Mouse (Mus musculus): Measurements from ENCODE around the gene Cbr2. TPM values are rescaled to one million over a fixed set of nuclear protein-coding genes. Genes with fewer than 3 reads are reported as not detected.
A peak's percentile ranks its signal among the peaks of the same experiment; 100 is the strongest.

The Cbr2 gene
- polyA plus RNA-seq, 1 experiment from 2014 or later, result 3.4 TPM

DNA sequence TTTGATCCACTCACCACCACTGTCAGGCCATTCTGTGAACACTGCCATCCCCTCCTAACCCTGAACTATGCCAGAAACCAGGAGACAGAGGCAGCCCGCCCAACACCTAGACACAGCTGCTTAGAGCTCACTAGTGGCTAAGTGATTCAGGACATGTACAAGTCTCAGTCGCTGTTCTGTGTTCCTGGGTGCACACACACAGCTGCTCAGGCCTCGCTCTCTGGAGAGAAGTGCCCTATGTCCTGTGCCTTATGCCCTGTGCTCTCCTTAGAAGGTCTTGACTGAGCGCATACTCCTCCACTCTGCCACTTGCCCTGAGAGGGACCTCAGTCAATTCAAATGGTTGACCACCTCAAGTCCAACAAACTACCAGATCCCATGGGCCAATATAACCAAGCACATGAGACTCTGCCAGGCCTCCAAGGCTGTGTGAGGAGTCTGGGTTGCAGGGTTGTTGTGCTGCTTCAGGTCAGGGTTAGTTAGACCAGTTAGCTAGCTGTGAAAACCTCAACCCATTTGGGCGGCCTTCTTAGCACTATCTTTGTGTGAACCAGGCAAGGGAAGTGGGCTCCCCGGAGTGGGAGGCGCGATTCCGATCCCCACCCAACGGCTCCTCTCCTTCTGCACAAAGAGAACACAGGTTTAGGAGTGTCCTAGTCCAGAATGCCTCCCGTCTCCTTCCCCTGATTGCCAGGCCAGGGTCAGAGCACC, 3.2 kb downstream of the Cbr2 start:
- Histone ChIP-seq H3K27ac (no peak overlapping the region), H3K4me2 (peak overlapping the region; percentile 53), H3K36me3 (0 out of 2 replicates have a peak, but pooled peaks cover 7% of the 10 kb centered on the region), H3K27me3 (peaks cover 4% of the 10 kb centered on the region; the same call in 1 of the 2 replicates), H3K4me3 (replicated peaks) (no peak overlapping the region), H3K9me3 (replicated peaks) (no peaks in the 10 kb centered on the region), H3K9ac (no peak overlapping the region), H3K4me1 (peaks cover 23% of the 10 kb centered on the region)
- no peak for ATAC-seq (replicated peaks; ENCODE audit: low FRiP score)
- 73% methylated on average over 11 of the region's 11 CpGs for WGBS

DNA sequence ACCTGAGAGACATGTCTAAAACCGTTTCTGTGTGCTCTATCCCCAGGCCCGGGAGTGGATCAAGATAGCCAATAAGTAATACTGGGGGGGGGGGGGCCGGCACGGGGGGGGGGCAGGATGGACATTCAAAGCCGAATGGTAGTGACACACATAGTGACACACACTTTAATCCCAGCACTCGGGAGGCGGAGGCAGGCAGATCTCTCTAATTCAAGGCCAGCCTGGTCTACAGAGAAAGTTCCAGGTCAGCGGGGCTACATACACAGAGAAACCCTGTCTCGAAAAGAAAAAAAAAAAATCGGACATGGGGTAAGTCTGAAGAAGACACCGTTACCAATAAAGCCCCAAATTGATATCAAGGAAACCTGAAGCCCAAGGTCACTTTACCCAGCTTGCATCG, 4.3 kb downstream of the Cbr2 start:
- Histone ChIP-seq H3K36me3 (0 out of 2 replicates have a peak, but pooled peaks cover 7% of the 10 kb centered on the region), H3K4me3 (replicated peaks) (no peak overlapping the region), H3K4me2 (peak overlapping the region; percentile 95), H3K9me3 (replicated peaks) (no peaks in the 10 kb centered on the region), H3K27me3 (peaks cover 7% of the 10 kb centered on the region; the same call in 1 of the 2 replicates), H3K27ac (no peak overlapping the region), H3K9ac (no peak overlapping the region), H3K4me1 (peaks cover 22% of the 10 kb centered on the region)
- WGBS, result 57% methylated on average over 12 of the region's 12 CpGs
- no peak for ATAC-seq (replicated peaks; ENCODE audit: low FRiP score)

DNA sequence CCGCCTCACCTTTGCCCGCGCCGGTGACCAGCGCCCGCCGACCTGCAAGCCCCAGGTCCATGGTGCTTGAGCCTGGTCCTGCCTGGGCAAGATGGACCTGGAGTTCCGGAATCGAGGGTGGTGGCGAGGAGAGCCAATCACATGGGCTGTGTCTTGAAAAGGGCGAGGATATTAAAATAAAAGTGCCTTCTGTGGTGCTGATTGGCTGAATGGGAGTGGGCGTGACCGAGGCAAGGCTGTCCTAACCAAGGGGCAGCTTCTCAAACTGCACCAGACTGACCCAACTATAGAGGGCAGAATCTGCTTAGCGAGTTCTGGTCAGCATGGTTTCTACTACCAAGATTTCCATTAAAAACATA, 4.8 kb downstream of the Cbr2 start, which contains the start of gene Dcxr:
Gene Dcxr (minus strand): TSS at position 113 of the 359 bp plus-strand sequence.
- Histone ChIP-seq H3K9me3 (replicated peaks) (no peaks in the 10 kb centered on the region), H3K4me2 (peak within 1 kb of the TSS; percentile 95), H3K4me3 (replicated peaks) (peak within 1 kb of the TSS; percentile 69), H3K9ac (peak within 1 kb of the TSS; percentile 55), H3K36me3 (0 out of 2 replicates have a peak, but pooled peaks cover 7% of the 10 kb centered on the region), H3K27ac (peak within 1 kb of the TSS; percentile 62), H3K4me1 (peaks cover 24% of the 10 kb centered on the region), H3K27me3 (peaks cover 8% of the 10 kb centered on the region)
- under 1% methylated on average over 14 of the region's 14 CpGs for WGBS
- ATAC-seq (replicated peaks; ENCODE audit: low FRiP score), result peak; percentile 89

DNA sequence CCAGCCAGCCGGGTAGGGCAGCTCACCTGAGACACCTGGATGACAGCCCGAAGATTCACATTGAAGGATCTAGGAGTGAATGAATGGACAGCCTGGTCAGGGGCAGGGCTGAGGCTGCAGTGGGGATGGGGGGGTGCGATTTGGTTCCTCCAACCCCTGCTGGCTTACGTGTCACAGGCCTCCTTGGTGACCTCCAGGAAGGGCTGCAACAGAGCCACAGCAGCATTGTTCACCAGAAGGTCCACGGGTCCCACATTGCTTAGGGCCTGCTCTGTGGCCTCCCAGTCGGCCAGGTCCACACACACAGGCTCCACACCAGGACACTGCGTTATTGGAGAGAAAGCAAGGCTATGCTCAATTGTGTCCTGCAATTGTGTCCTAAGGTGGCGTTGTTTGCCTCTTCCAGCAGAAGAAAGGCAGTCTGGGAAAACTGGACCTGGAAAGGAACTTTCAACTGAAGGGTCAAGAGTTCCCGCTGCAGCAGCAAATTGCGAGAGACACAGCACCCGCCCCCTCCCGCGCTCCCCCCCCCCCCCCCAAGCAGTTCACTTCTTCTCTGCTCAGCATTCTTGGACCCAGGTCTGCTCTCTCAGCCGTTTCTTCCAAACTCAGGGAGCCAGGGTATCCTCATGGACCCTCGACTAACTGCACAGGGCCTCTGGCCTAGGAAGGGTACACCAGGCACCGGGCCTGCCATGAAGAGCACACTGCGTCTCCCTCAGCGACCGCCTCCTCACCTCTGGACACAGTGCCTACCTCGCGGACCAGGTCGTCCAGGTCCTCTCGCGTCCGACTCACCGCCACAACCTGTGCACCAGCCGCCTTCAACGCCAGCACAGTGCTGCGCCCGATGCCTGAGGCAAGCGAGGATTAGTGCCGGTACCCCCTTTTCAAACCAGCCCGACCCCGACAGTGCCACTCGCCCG, 5.4 kb downstream of the Cbr2 start:
- Histone ChIP-seq H3K4me3 (replicated peaks) (peak overlapping the region; percentile 69), H3K9ac (peak overlapping the region; percentile 55), H3K27me3 (peaks cover 10% of the 10 kb centered on the region), H3K4me2 (peak overlapping the region; percentile 95), H3K4me1 (peaks cover 29% of the 10 kb centered on the region), H3K36me3 (0 out of 2 replicates have a peak, but pooled peaks cover 7% of the 10 kb centered on the region), H3K9me3 (replicated peaks) (no peaks in the 10 kb centered on the region), H3K27ac (peak overlapping the region; percentile 62)
- ATAC-seq (replicated peaks; ENCODE audit: low FRiP score), result peak; percentile 32
- 19% methylated on average over 36 of the region's 36 CpGs for WGBS

DNA sequence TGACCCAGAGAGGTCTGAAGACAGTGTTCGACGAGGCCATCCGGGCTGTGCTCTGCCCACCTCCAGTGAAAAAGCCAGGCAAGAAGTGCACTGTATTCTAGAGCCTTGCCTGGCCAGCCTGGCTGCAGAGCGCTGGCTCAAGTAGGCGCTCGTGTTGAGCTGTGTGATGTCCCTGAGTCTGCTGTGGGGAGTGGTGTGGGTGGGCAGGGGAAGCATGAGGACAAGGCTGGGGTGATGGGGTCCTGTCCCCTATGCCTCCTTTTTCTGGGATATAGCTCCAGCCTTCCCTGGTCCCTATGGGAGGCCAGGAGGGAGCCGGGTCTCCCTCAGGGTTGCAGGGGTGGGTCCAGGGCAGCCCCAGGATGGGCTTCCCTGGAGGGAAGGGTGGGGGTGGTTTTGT, 8.4 kb downstream of the Cbr2 start:
- Histone ChIP-seq H3K9me3 (replicated peaks) (no peaks in the 10 kb centered on the region), H3K4me2 (no peak overlapping the region), H3K27me3 (peaks cover 7% of the 10 kb centered on the region), H3K27ac (no peak overlapping the region), H3K4me3 (replicated peaks) (no peak overlapping the region), H3K4me1 (peaks cover 39% of the 10 kb centered on the region), H3K9ac (no peak overlapping the region), H3K36me3 (peaks cover 21% of the 10 kb centered on the region)
- ATAC-seq (replicated peaks; ENCODE audit: low FRiP score), result no peak
- 87% methylated on average over 7 of the region's 7 CpGs for WGBS

DNA sequence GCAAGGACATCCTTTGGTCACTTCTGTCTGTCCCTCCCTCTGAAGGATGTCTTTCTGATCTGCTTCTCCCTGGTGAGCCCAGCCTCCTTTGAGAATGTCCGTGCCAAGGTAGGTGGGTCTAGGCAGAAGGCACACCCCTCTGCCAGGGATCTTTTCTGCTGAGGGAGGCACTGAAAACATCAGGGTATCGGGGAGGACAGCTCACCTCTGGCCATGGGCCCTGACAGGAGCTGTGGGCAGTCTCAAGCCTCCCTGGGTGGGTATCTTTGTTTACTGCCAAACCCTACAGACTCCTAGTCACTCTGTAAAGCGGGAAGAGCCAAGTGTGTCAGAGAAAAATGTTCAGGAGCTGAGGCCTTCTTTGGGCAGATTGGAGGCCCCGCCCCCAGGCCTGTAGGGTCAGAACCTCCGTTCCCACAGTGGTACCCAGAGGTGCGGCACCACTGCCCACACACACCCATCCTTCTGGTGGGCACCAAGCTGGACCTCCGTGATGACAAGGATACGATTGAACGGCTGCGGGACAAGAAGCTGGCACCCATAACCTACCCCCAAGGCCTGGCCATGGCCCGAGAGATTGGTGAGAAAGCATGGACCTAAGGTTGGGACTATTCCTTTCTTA, 9.0 kb downstream of the Cbr2 start:
- Histone ChIP-seq H3K9me3 (replicated peaks) (no peaks in the 10 kb centered on the region), H3K9ac (no peak overlapping the region), H3K4me2 (peak overlapping the region; percentile 100), H3K27me3 (peaks cover 7% of the 10 kb centered on the region), H3K36me3 (peaks cover 27% of the 10 kb centered on the region), H3K4me3 (replicated peaks) (no peak overlapping the region), H3K27ac (no peak overlapping the region), H3K4me1 (peaks cover 39% of the 10 kb centered on the region)
- WGBS, result 91% methylated on average over 11 of the region's 11 CpGs
- no peak for ATAC-seq (replicated peaks; ENCODE audit: low FRiP score)

DNA sequence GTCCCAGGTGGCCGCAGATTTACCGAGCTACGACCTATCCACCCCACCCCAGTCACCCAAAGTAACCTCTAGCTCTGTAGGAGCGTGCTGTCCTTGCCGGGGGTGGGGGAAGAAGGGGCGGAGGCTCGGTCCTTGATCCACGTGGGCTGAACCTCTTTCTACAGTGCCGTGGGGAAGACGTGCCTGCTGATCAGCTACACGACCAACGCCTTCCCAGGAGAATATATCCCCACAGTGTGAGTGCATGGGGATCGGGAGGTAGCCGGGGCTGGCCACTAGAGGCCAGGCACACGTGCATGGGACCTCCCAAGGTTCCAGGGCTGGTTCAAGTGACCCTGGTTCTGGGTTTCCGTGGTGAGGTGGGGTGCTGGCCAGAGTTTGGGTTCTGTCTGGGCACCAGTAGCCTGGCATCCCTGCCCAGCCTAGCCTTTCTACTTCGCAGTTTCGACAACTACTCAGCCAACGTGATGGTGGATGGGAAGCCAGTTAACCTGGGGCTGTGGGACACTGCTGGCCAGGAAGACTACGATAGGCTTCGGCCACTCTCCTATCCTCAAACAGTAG, 9.8 kb downstream of the Cbr2 start:
- peak overlapping the region; percentile 72 for H3K9ac ChIP-seq
- 23% methylated on average over 21 of the region's 21 CpGs for whole genome bisulfite sequencing
- ATAC-seq (replicated peaks; ENCODE audit: low FRiP score), result no peak

DNA sequence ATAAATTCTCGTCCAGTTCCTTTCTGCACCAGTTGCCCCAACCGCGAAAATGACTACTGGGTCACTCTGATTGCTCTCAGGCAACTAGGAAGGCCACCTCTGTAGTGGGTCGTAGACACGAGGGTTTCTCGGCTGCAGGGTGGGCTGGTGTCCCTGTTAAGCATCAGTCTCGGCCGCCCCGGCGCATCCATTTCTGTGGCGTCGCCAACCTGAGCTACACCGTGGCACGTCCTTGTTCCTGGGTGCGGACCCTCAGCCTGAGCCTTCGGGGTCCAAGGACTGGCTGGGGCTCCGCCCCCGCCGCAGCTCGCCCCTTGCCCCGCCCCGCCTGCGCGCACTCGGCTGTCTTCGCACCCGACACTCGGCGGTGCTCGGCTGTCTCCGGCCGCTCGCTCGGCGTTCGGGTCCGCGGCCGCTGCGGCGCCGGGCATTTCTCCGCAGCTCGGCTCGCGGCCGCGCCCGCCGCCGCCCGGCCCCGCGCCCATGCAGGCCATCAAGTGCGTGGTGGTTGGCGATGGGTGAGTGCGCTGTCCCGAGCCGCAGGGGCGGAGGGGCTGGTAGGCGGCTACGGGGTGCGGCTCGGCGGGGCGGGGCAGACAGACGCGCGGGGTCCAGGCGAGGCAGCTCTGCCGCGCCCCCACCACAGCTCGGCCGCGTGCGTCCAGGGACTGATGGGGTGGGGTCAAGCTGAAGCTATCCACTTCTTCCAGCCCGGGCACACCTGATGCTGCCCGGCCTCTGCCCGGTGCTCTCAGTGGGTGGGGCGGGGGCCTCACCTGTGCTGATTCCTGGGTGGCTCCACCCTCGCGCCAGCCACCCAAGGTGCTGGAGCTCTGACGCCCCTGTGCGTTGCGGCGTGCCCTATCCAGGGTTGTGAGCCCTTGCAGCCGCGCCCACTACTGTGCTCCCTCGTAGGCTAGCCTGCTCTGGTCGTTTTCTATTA, 10.5 kb downstream of the Cbr2 start, which contains the start of gene Rac3:
Gene Rac3 (plus strand): TSS at position 347 of the 943 bp plus-strand sequence.
- H3K4me3 ChIP-seq (replicated peaks), result peak within 1 kb of the TSS; percentile 61
- peak within 1 kb of the TSS; percentile 100 for H3K4me2 ChIP-seq
- under 1% methylated on average over 90 of the region's 90 CpGs for WGBS
- H3K4me1 ChIP-seq, result peaks cover 32% of the 10 kb centered on the region
- peaks cover 42% of the 10 kb centered on the region for H3K36me3 ChIP-seq
- H3K27me3 ChIP-seq, result peaks cover 7% of the 10 kb centered on the region
- H3K27ac ChIP-seq, result 0 out of 2 replicates have a peak within 1 kb of the TSS, but pooled peaks have one; percentile 10
- H3K9me3 ChIP-seq (replicated peaks), result no peaks in the 10 kb centered on the region
- H3K9ac ChIP-seq, result peak within 1 kb of the TSS; percentile 72
- ATAC-seq (replicated peaks; ENCODE audit: low FRiP score), result peak; percentile 73

More for the DNA sequence above, 9.8 kb downstream of the Cbr2 start:
- H3K27me3 ChIP-seq, result peaks cover 7% of the 10 kb centered on the region
- H3K4me1 ChIP-seq, result peaks cover 39% of the 10 kb centered on the region
- H3K9me3 ChIP-seq (replicated peaks), result no peaks in the 10 kb centered on the region
- H3K27ac ChIP-seq, result no peak overlapping the region
- peak overlapping the region; percentile 100 for H3K4me2 ChIP-seq
- peak overlapping the region; percentile 61 for H3K4me3 ChIP-seq (replicated peaks)
- H3K36me3 ChIP-seq, result peaks cover 35% of the 10 kb centered on the region

DNA sequence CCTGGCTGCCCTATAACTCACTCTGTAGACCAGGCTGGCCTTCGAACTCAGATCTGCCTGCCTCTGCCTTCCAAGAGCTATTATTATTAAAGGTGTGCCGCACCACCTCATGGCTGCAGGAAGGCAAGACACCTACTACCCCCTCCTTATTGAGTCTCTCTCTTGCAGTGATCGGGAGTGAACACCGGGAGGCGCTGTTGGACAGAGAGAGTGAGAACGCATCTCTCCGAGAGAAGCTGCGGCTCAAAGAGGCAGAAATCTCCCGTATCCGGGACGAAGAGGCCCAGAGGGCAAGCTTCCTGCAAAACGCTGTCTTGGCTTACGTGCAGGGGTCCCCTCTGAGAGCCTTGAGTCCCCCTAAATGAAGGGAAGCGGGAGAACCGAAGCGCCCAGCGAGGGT, 11.5 kb downstream of the Cbr2 start:
- Histone ChIP-seq H3K27me3 (peaks cover 7% of the 10 kb centered on the region), H3K27ac (no peak overlapping the region), H3K4me1 (peaks cover 30% of the 10 kb centered on the region), H3K4me3 (replicated peaks) (peak overlapping the region; percentile 61), H3K36me3 (peaks cover 51% of the 10 kb centered on the region), H3K9ac (peak overlapping the region; percentile 72; the same call in 1 of the 2 replicates), H3K9me3 (replicated peaks) (no peaks in the 10 kb centered on the region), H3K4me2 (peak overlapping the region; percentile 100)
- peak; percentile 4; the same call in 1 of the 2 replicates for ATAC-seq (replicated peaks; ENCODE audit: low FRiP score)
- WGBS, result 12% methylated on average over 17 of the region's 17 CpGs

DNA sequence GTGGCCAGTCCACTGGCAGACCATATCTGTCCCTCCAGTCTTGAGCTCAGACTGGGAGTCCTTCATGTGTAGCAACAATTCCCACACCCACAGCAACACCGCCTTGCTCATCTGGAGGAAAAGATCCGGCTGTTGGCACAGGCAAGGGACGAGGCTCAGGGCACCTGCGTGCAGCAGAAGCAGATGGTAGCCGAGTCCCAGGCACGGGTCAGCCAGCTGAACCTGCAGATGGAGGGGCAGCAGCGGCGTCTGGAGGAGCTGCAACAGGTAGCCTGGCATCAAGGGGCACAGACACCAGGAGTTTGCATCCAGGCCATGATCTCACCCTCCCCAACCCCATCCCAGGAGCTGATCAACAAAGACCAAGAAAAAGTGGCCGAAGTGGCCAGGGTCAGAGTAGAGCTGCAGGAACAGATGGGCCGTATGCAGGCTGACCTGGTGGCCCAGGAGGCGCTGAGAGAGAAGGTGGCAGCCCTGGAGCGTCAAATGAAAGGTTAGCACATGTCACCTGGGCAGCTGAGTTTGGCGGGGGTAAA, 12.0 kb downstream of the Cbr2 start:
- H3K9ac ChIP-seq, result no peak overlapping the region
- H3K36me3 ChIP-seq, result peaks cover 48% of the 10 kb centered on the region
- H3K4me1 ChIP-seq, result peaks cover 35% of the 10 kb centered on the region
- ATAC-seq (replicated peaks; ENCODE audit: low FRiP score), result no peak
- no peak overlapping the region for H3K4me3 ChIP-seq (replicated peaks)
- H3K27ac ChIP-seq, result no peak overlapping the region
- no peaks in the 10 kb centered on the region for H3K9me3 ChIP-seq (replicated peaks)
- 87% methylated on average over 13 of the region's 13 CpGs for WGBS
- H3K27me3 ChIP-seq, result peaks cover 7% of the 10 kb centered on the region
- no peak overlapping the region for H3K4me2 ChIP-seq

Data from kidney, embryonic 15.5 days (tissue).